Mouse (Mus musculus) MEL (cell line): ENCODE measurements at regions not wholly inside any gene's neighbourhood (a gene's known extent, or its start where the extent isn't known, plus 50 kb on each side); places are given as distances from the start of the nearest gene placed in this dataset.

Source experiments
- DNase-seq: peaks from one replicate; pipeline ENCODE4 v3.0.0; 2011; ENCODE audit warnings: low read depth, low spot score
- H3K27ac ChIP-seq: 2 replicates; pipeline ENCODE4 v1.5.1; 2012; ENCODE audit warnings: low read depth, mild to moderate bottlenecking, control low read depth, low read length, moderate library complexity; ENCODE audit not compliant: control insufficient read depth
- H3K27me3 ChIP-seq, 2 experiments: fragments of 150-350 bp in 1 of 2; sonication (generic) in 1 of 2; 2 replicates each; pipeline ENCODE4 v1.6.1; 2012; ENCODE audit warnings: low read length in 2 of 2, mild to moderate bottlenecking in 2 of 2, improper control_type of control experiment in 1 of 2, moderate library complexity in 1 of 2; ENCODE audit not compliant: insufficient read depth in 2 of 2, control insufficient read depth in 1 of 2
- H3K36me3 ChIP-seq, 2 experiments: 2 replicates each; pipeline ENCODE4 v1.6.1; 2012 to 2014; ENCODE audit warnings: low read length in 2 of 2, improper control_type of control experiment in 1 of 2, inconsistent platforms in 1 of 2, mild to moderate bottlenecking in 1 of 2; ENCODE audit not compliant: insufficient read depth in 2 of 2, control insufficient read depth in 1 of 2
- H3K4me1 ChIP-seq, 2 experiments: fragments of 150-350 bp in 1 of 2; sonication (generic) in 1 of 2; 2 replicates each; pipeline ENCODE4 v1.6.1; 2012; ENCODE audit warnings: low read length in 2 of 2, improper control_type of control experiment in 1 of 2, mild to moderate bottlenecking in 1 of 2; ENCODE audit not compliant: insufficient read depth in 2 of 2, control insufficient read depth in 1 of 2
- H3K4me3 ChIP-seq, 2 experiments: fragments of 150-350 bp in 1 of 2; sonication (generic) in 1 of 2; 2 replicates each; pipeline ENCODE4 v1.5.1; 2012; ENCODE audit warnings: low read depth in 2 of 2, low read length in 2 of 2, mild to moderate bottlenecking in 2 of 2, moderate library complexity in 2 of 2, control low read depth in 1 of 2, improper control_type of control experiment in 1 of 2; ENCODE audit not compliant: control insufficient read depth in 1 of 2, insufficient read depth in 1 of 2
- H3K79me2 ChIP-seq: 2 replicates; pipeline ENCODE4 v1.6.1; 2012; ENCODE audit warnings: mild to moderate bottlenecking, low read length, moderate library complexity; ENCODE audit not compliant: control insufficient read depth, poor library complexity, insufficient read depth
- H3K9ac ChIP-seq: 2 replicates; pipeline ENCODE4 v1.6.1; 2012; ENCODE audit warnings: low read depth, mild to moderate bottlenecking, control low read depth, low read length, moderate library complexity; ENCODE audit not compliant: control insufficient read depth, poor library complexity, severe bottlenecking
- H3K9me3 ChIP-seq: fragments of 150-350 bp; sonication (generic); replicated peaks from 2 replicates; pipeline ENCODE4 v1.6.1; 2012; ENCODE audit warnings: mild to moderate bottlenecking, low read length, improper control_type of control experiment, moderate library complexity; ENCODE audit not compliant: insufficient read depth
- BHLHE40 ChIP-seq: IDR thresholded peaks from 2 replicates; pipeline ENCODE4 v1.6.1; 2012; ENCODE audit warnings: low read depth, mild to moderate bottlenecking, inconsistent platforms, low read length, improper control_type of control experiment, borderline replicate concordance
- CHD1 ChIP-seq: IDR thresholded peaks from 2 replicates; pipeline ENCODE4 v1.6.1; 2012; ENCODE audit warnings: low read depth, mild to moderate bottlenecking, inconsistent platforms, low read length, improper control_type of control experiment
- CHD2 ChIP-seq: IDR thresholded peaks from 2 replicates; pipeline ENCODE4 v1.6.1; 2011; ENCODE audit warnings: low read length, improper control_type of control experiment
- CTCF ChIP-seq, 3 experiments: IDR thresholded peaks in 2 of 3; conservative IDR thresholded peaks in 1 of 3; 2 replicates each; pipeline ENCODE4 v1.5.1; 2011 to 2012; ENCODE audit warnings: low read length in 3 of 3, low read depth in 2 of 3, mild to moderate bottlenecking in 2 of 3, improper control_type of control experiment in 1 of 3, inconsistent platforms in 1 of 3, mixed read lengths in 1 of 3, moderate library complexity in 1 of 3; ENCODE audit not compliant: control insufficient read depth in 1 of 3, insufficient read depth in 1 of 3, poor library complexity in 1 of 3, severe bottlenecking in 1 of 3
- E2F4 ChIP-seq: IDR thresholded peaks from 2 replicates; pipeline ENCODE4 v1.6.1; 2011; ENCODE audit warnings: low read depth, low read length, improper control_type of control experiment, borderline replicate concordance
- ELF1 ChIP-seq: IDR thresholded peaks from 2 replicates; pipeline ENCODE4 v1.6.1; 2014; ENCODE audit warnings: low read depth, mild to moderate bottlenecking, inconsistent platforms, low read length, improper control_type of control experiment, moderate library complexity
- GABPA ChIP-seq: IDR thresholded peaks from 2 replicates; pipeline ENCODE4 v1.6.1; 2012; ENCODE audit warnings: low read depth, mild to moderate bottlenecking, inconsistent platforms, low read length, improper control_type of control experiment, moderate library complexity
- GATA1 ChIP-seq: IDR thresholded peaks from 2 replicates; pipeline ENCODE4 v1.6.1; 2011; ENCODE audit warnings: low read depth, low read length, improper control_type of control experiment
- HCFC1 ChIP-seq: IDR thresholded peaks from 2 replicates; pipeline ENCODE4 v1.6.1; 2012; ENCODE audit warnings: low read depth, mild to moderate bottlenecking, inconsistent platforms, low read length, improper control_type of control experiment, moderate library complexity
- JUND ChIP-seq: IDR thresholded peaks from 2 replicates; pipeline ENCODE4 v1.6.1; 2011; ENCODE audit warnings: low read depth, mild to moderate bottlenecking, improper control_type of control experiment, low read length
- KAT2A ChIP-seq: conservative IDR thresholded peaks from 2 replicates; pipeline ENCODE4 v1.6.1; 2012; ENCODE audit warnings: low read depth, low read length, improper control_type of control experiment, inconsistent platforms
- MAX ChIP-seq: IDR thresholded peaks from 2 replicates; pipeline ENCODE4 v1.6.1; 2011; ENCODE audit warnings: low read length, improper control_type of control experiment
- MEF2A ChIP-seq: IDR thresholded peaks from 2 replicates; pipeline ENCODE4 v1.6.1; 2014; ENCODE audit warnings: low read depth, mild to moderate bottlenecking, inconsistent platforms, low read length, improper control_type of control experiment; ENCODE audit not compliant: poor library complexity, insufficient replicate concordance, severe bottlenecking; ENCODE audit errors: extremely low read depth
- MXI1 ChIP-seq: IDR thresholded peaks from 2 replicates; pipeline ENCODE4 v1.6.1; 2011; ENCODE audit warnings: mild to moderate bottlenecking, low read depth, low read length, improper control_type of control experiment
- MYB ChIP-seq: IDR thresholded peaks from 2 replicates; pipeline ENCODE4 v1.6.1; 2011; ENCODE audit warnings: mild to moderate bottlenecking, low read depth, low read length, improper control_type of control experiment
- NELFE ChIP-seq: IDR thresholded peaks from 2 replicates; pipeline ENCODE4 v1.6.1; 2011; ENCODE audit warnings: low read depth, low read length, improper control_type of control experiment
- POLR2A ChIP-seq, 2 experiments: IDR thresholded peaks; 2 replicates each; pipeline ENCODE4 v1.6.1; 2011 to 2012; ENCODE audit warnings: low read length in 2 of 2, mild to moderate bottlenecking in 2 of 2, control low read depth in 1 of 2, improper control_type of control experiment in 1 of 2, low read depth in 1 of 2, moderate library complexity in 1 of 2; ENCODE audit not compliant: control insufficient read depth in 1 of 2, insufficient read depth in 1 of 2, poor library complexity in 1 of 2
- RAD21 ChIP-seq: IDR thresholded peaks from 2 replicates; pipeline ENCODE4 v1.6.1; 2011; ENCODE audit warnings: mild to moderate bottlenecking, low read depth, low read length, improper control_type of control experiment
- RCOR1 ChIP-seq: IDR thresholded peaks from 2 replicates; pipeline ENCODE4 v1.6.1; 2012; ENCODE audit warnings: low read depth, mild to moderate bottlenecking, inconsistent platforms, low read length, improper control_type of control experiment
- TAL1 ChIP-seq: IDR thresholded peaks from 2 replicates; pipeline ENCODE4 v1.6.1; 2012; ENCODE audit warnings: mild to moderate bottlenecking, inconsistent platforms, low read length, moderate library complexity, mixed read lengths
- TBP ChIP-seq: IDR thresholded peaks from 2 replicates; pipeline ENCODE4 v1.8.0; 2011; ENCODE audit warnings: low read depth, low read length, improper control_type of control experiment
- TCF12 ChIP-seq: IDR thresholded peaks from 2 replicates; pipeline ENCODE4 v1.6.1; 2014; ENCODE audit warnings: low read depth, mild to moderate bottlenecking, inconsistent platforms, low read length, improper control_type of control experiment, moderate library complexity
- ZC3H11A ChIP-seq: IDR thresholded peaks from 2 replicates; pipeline ENCODE4 v1.6.1; 2012; ENCODE audit warnings: low read depth, mild to moderate bottlenecking, inconsistent platforms, low read length, improper control_type of control experiment
- ZNF384 ChIP-seq: IDR thresholded peaks from 2 replicates; pipeline ENCODE4 v1.6.1; 2012; ENCODE audit warnings: low read depth, mild to moderate bottlenecking, inconsistent platforms, low read length, improper control_type of control experiment

GRCm38 (mm10) chr14:123096086-123096485 lies 112.3 kb upstream of the Tmtc4 start:
- Histone ChIP-seq H3K27ac (no peak overlapping the region), H3K27me3 (no peaks in the 10 kb centered on the region), H3K36me3 (no peaks in the 10 kb centered on the region), H3K4me1 (no peaks in the 10 kb centered on the region), H3K9ac (no peak overlapping the region), H3K79me2 (no peaks in the 10 kb centered on the region), H3K9me3 (no peaks in the 10 kb centered on the region), H3K4me3 (no peak overlapping the region)
- no peak for DNase-seq
- no peak for TF ChIP-seq MYB

DNA sequence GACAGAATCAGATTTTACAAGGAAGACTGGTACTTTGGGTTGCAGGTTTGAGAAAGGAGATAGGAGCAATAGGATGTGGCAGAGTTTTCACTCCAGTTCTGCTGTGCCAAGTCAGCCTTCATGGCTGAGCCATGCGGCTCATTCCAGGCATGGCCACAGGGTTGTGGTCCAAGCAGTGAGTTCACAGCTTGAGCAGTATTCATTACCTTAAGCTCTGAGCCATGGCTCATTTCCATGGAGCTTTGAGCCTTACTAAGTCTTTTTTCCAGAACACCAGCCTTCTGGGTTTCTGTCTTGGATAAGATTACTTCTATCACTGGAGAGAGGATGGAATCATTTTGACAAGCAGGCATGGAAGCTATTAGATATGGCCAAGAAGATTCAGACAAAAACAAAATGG lies 98.2 kb upstream of the Tmtc4 start:
- Histone ChIP-seq H3K9me3 (no peaks in the 10 kb centered on the region), H3K9ac (no peak overlapping the region), H3K27ac (no peak overlapping the region), H3K4me3 (no peak overlapping the region), H3K79me2 (no peaks in the 10 kb centered on the region), H3K4me1 (no peaks in the 10 kb centered on the region), H3K27me3 (no peaks in the 10 kb centered on the region), H3K36me3 (no peaks in the 10 kb centered on the region)
- TF ChIP-seq JUND (no peak), NELFE (no peak), ZC3H11A (no peak), HCFC1 (no peak), POLR2A (IDR thresholded peaks at IDR 0.05; ENCODE audit: control insufficient read depth in 1 of 2, insufficient read depth in 1 of 2, low read depth in 1 of 2, low read length in 2 of 2, poor library complexity in 1 of 2) (no peak), CHD1 (no peak), RAD21 (no peak), GABPA (no peak)
- no peak for DNase-seq

DNA sequence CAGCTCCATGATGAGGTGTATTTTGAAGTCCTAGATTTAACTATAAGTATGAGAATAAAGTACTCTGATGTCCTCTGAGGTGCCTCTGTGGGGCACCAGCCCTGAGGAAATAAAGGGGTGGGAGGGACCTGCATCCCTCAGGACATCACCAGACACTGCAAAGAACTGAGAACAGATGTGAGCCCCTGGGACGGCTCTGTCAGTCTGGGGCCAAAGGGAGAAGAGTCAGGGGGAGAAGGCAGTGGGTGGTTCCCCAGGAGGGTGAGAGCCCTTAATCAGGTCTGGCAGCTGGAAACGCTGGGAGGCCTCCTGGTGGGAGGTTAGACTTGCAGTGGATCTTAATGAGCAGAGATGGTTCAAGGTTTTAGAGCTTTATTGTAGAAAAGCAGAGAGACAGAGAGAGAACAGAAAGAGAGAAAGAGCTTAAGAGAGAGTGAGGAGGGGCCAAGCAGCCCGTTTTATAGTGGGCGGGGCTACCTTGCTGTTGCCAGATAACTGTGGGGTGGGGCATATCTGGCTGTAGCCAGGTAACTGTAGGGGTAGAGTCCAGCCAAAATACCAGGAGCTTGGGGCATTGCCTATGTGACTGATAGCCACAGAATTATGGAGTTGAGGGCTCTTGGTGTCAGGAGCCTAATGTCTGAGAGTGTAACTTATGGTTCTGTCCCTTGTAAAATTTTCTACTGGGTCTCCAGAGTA lies 97.3 kb upstream of the Tmtc4 start:
- no peak overlapping the region for H3K27ac ChIP-seq
- H3K36me3 ChIP-seq = no peaks in the 10 kb centered on the region
- H3K79me2 ChIP-seq = no peaks in the 10 kb centered on the region
- H3K4me1 ChIP-seq = no peaks in the 10 kb centered on the region
- no peak overlapping the region for H3K4me3 ChIP-seq
- no peak overlapping the region for H3K9ac ChIP-seq
- TF ChIP-seq ZNF384 (no peak), MXI1 (no peak), CTCF (IDR thresholded peaks at IDR 0.05 in 2 of 3, conservative IDR thresholded peaks at IDR 0.05 in 1 of 3; ENCODE audit: control insufficient read depth in 1 of 3, insufficient read depth in 1 of 3, low read depth in 2 of 3, low read length in 3 of 3, poor library complexity in 1 of 3, severe bottlenecking in 1 of 3) (no peak), KAT2A (no peak), E2F4 (no peak), GATA1 (no peak), ELF1 (no peak), TAL1 (no peak), MEF2A (no peak), CHD2 (no peak), RCOR1 (no peak), TCF12 (no peak), TBP (no peak), BHLHE40 (no peak), MAX (no peak), GABPA (no peak), ZC3H11A (no peak)
- H3K9me3 ChIP-seq = no peaks in the 10 kb centered on the region
- DNase-seq = no peak
- H3K27me3 ChIP-seq = no peaks in the 10 kb centered on the region
